Mouse (Mus musculus) heart, adult 2 months (tissue): ENCODE results near the gene Olfr510.

Source experiments
- CTCF ChIP-seq: fragments of 200-600 bp; IDR thresholded peaks from 2 replicates; pipeline ENCODE4 v1.8.1; 2022; ENCODE audit warnings: antibody characterized with exemption, mild to moderate bottlenecking, moderate library complexity
- EP300 ChIP-seq: fragments of 200-500 bp; IDR thresholded peaks from 2 replicates; pipeline ENCODE4 v1.6.1; 2011; ENCODE audit warnings: low read depth, low read length, control low read depth; ENCODE audit not compliant: insufficient read depth
- POLR2A ChIP-seq: fragments of 200-500 bp; IDR thresholded peaks from 2 replicates; pipeline ENCODE4 v1.6.1; 2011; ENCODE audit warnings: mild to moderate bottlenecking, low read depth, low read length, control low read depth; ENCODE audit not compliant: insufficient read depth

- TF ChIP-seq CTCF (no peak), POLR2A (no peak), EP300 (no peak)
Measured at GRCm38 (mm10) chr7:108629694-108630093, 36.5 kb upstream of the Olfr510 start, which contains the start of gene Olfr508.
